Mouse (Mus musculus) ES-E14 (cell line): Measurements from ENCODE around the gene Mknk2.

Experiments
- CHD2 ChIP-seq: IDR thresholded peaks from 2 replicates; pipeline ENCODE4 v1.6.1; 2014; ENCODE audit warnings: mild to moderate bottlenecking, low read depth, low read length, inconsistent platforms
- HCFC1 ChIP-seq: IDR thresholded peaks from 2 replicates; pipeline ENCODE4 v1.6.1; 2012; ENCODE audit warnings: low read length, inconsistent platforms, borderline replicate concordance; ENCODE audit not compliant: insufficient read depth
- MAFK ChIP-seq: IDR thresholded peaks from 2 replicates; pipeline ENCODE4 v1.6.1; 2014; ENCODE audit warnings: mild to moderate bottlenecking, low read depth, low read length, inconsistent platforms; ENCODE audit not compliant: insufficient read depth
- ZC3H11A ChIP-seq: IDR thresholded peaks from 2 replicates; pipeline ENCODE4 v1.6.1; 2012; ENCODE audit warnings: low read depth, mild to moderate bottlenecking, inconsistent platforms, low read length, borderline replicate concordance

DNA sequence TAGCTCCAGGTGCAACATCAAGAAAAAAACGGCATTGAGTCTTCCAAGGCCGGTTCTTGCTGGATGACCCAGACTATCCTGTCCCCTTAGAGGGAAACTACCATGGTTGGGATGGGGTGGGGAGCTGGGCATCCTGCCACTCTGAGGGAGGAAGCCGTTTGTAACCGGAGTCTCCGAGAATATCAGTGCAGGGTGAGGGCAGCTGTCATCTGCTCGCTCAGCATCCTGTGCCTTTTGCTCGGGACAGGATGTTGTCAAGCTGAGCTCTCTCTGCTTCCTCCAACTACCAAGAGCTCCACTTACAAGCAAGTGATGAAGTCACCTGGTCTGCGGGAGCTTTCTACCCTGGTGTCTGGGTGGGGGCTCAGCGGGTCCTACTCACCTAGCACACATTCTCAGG lies 59.7 kb downstream of the Mknk2 start:
- TF ChIP-seq MAFK (no peak), CHD2 (no peak), ZC3H11A (no peak), HCFC1 (no peak)
